Mouse (Mus musculus): ENCODE data around the gene Gm20219. TPM values are rescaled to one million over a fixed set of nuclear protein-coding genes. Genes with fewer than 3 reads are reported as not detected.

Gm20219 gene
- polyA plus RNA-seq, 1 experiment from 2014 or later, result 2.2 TPM

- DNase-seq (ENCODE audit: low spot score), result no peak
These were observed 5.5 kb downstream of the Gm20219 start for GRCm38 (mm10) chr17:56548605-56549105.

DNA sequence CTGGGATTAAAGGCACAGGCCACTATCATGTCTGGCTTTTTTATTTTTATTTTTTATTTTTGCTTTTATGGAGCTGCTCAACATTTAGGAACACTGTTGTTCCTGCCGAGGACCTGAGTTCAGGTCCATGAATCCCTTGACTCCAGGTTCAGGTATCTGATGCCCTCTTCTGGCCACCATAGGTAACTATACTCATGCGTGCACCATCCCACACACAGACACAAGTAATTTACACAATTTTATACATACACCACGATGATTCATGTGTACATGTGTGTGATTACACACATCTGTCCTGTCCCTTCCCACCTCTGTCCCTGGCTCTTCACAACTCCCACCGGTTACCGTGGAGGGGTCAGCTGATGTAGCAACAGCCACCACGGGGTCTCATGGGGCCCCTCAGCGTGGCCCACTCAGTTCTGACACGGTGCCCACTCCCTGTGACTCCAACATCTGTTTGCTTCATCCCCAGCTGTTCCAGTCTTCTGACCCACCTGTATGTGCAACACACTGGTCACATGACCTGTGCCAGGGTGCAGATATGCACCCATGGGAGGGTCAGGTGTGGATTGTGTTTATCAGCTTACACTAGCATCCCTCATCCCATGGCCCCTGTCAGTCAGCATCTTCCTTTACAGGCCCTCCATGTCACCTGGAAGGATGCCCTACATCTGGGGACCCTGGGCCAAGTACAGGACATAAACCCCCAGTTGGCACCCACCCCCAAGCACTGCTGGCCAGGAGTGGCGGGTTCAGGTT, 6.2 kb downstream of the Gm20219 start:
- 74% methylated on average over 9 of the region's 9 CpGs for WGBS

More at GRCm38 (mm10) chr17:56548605-56549105, 5.5 kb downstream of the Gm20219 start:
- Histone ChIP-seq H3K4me2 (ENCODE audit: low read length) (no peak overlapping the region), H3K4me1 (replicated peaks; ENCODE audit: control insufficient read depth, insufficient read depth, low read length) (no peaks in the 10 kb centered on the region), H3K27ac (ENCODE audit: low read depth) (no peak overlapping the region), H3K9ac (ENCODE audit: low read length) (no peak overlapping the region), H3K36me3 (ENCODE audit: control insufficient read depth, insufficient read depth, low read length) (no peaks in the 10 kb centered on the region), H3K4me3 (ENCODE audit: low read depth, low read length) (no peak overlapping the region), H3K9me3 (ENCODE audit: control insufficient read depth, low read length) (no peaks in the 10 kb centered on the region), H3K27me3 (replicated peaks; ENCODE audit: control insufficient read depth, insufficient read depth, low read length) (no peaks in the 10 kb centered on the region)
- no peak for ATAC-seq (replicated peaks; ENCODE audit: low FRiP score, low TSS enrichment, low read depth)
- 69% methylated on average over 4 of the region's 4 CpGs for WGBS

GRCm38 (mm10) chr17:56547116-56547845, 6.9 kb downstream of the Gm20219 start:
- no peaks in the 10 kb centered on the region for H3K4me1 ChIP-seq (replicated peaks; ENCODE audit: control insufficient read depth, insufficient read depth, low read length)
- no peak overlapping the region for H3K4me3 ChIP-seq (ENCODE audit: low read depth, low read length)
- ATAC-seq (replicated peaks; ENCODE audit: low FRiP score, low TSS enrichment, low read depth) (no peak), DNase-seq (ENCODE audit: low spot score) (peak; percentile 36)
- H3K9ac ChIP-seq (ENCODE audit: low read length), result no peak overlapping the region
- H3K9me3 ChIP-seq (ENCODE audit: control insufficient read depth, low read length), result no peaks in the 10 kb centered on the region
- no peaks in the 10 kb centered on the region for H3K36me3 ChIP-seq (ENCODE audit: control insufficient read depth, insufficient read depth, low read length)
- H3K4me2 ChIP-seq (ENCODE audit: low read length), result no peak overlapping the region
- H3K27ac ChIP-seq (ENCODE audit: low read depth), result no peak overlapping the region
- H3K27me3 ChIP-seq (replicated peaks; ENCODE audit: control insufficient read depth, insufficient read depth, low read length), result no peaks in the 10 kb centered on the region
- 66% methylated on average over 17 of the region's 17 CpGs for WGBS

More for the DNA sequence above, 6.2 kb downstream of the Gm20219 start:
- no peaks in the 10 kb centered on the region for H3K4me1 ChIP-seq (replicated peaks; ENCODE audit: control insufficient read depth, insufficient read depth, low read length)
- no peak overlapping the region for H3K27ac ChIP-seq (ENCODE audit: low read depth)
- ATAC-seq (replicated peaks; ENCODE audit: low FRiP score, low TSS enrichment, low read depth) (no peak), DNase-seq (ENCODE audit: low spot score) (peak; percentile 36)
- H3K9me3 ChIP-seq (ENCODE audit: control insufficient read depth, low read length), result no peaks in the 10 kb centered on the region
- H3K9ac ChIP-seq (ENCODE audit: low read length), result no peak overlapping the region
- H3K4me3 ChIP-seq (ENCODE audit: low read depth, low read length), result no peak overlapping the region
- no peaks in the 10 kb centered on the region for H3K27me3 ChIP-seq (replicated peaks; ENCODE audit: control insufficient read depth, insufficient read depth, low read length)
- H3K4me2 ChIP-seq (ENCODE audit: low read length), result no peak overlapping the region
- H3K36me3 ChIP-seq (ENCODE audit: control insufficient read depth, insufficient read depth, low read length), result no peaks in the 10 kb centered on the region

DNA sequence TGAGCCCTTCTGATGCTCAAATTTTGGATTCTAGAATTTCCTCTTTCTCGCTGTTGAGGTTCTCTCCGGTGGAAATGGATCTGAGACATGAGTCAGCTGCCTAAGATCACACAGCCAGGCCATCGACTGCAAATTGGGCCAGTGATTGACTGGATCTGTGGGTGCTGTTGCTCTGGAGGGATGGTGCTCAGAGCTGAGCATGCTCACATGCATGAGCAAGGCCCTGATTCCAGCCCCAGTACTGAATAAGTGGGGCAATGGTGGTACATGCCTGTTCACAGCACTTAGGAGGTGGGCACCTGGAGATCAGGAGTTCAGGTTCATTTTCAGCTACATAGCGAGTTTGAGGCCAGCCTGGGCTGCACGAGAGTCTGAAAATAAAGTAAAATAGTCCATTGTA, 7.6 kb downstream of the Gm20219 start:
- ATAC-seq (replicated peaks; ENCODE audit: low FRiP score, low TSS enrichment, low read depth), result no peak
- no peak overlapping the region for H3K9ac ChIP-seq (ENCODE audit: low read length)
- no peak overlapping the region for H3K27ac ChIP-seq (ENCODE audit: low read depth)
- no peaks in the 10 kb centered on the region for H3K36me3 ChIP-seq (ENCODE audit: control insufficient read depth, insufficient read depth, low read length)
- H3K27me3 ChIP-seq (replicated peaks; ENCODE audit: control insufficient read depth, insufficient read depth, low read length), result no peaks in the 10 kb centered on the region
- 82% methylated on average over 5 of the region's 5 CpGs for WGBS
- H3K4me1 ChIP-seq (replicated peaks; ENCODE audit: control insufficient read depth, insufficient read depth, low read length), result no peaks in the 10 kb centered on the region
- H3K9me3 ChIP-seq (ENCODE audit: control insufficient read depth, low read length), result no peaks in the 10 kb centered on the region
- no peak overlapping the region for H3K4me2 ChIP-seq (ENCODE audit: low read length)
- no peak overlapping the region for H3K4me3 ChIP-seq (ENCODE audit: low read depth, low read length)
- peak; percentile 10 for DNase-seq (ENCODE audit: low spot score)

GRCm38 (mm10) chr17:56545945-56546344, 8.2 kb downstream of the Gm20219 start:
- WGBS, result 59% methylated on average over 1 of the region's 1 CpGs
- Histone ChIP-seq H3K9me3 (ENCODE audit: control insufficient read depth, low read length) (no peaks in the 10 kb centered on the region), H3K9ac (ENCODE audit: low read length) (no peak overlapping the region), H3K4me1 (replicated peaks; ENCODE audit: control insufficient read depth, insufficient read depth, low read length) (no peaks in the 10 kb centered on the region), H3K27me3 (replicated peaks; ENCODE audit: control insufficient read depth, insufficient read depth, low read length) (no peaks in the 10 kb centered on the region), H3K4me2 (ENCODE audit: low read length) (no peak overlapping the region), H3K4me3 (ENCODE audit: low read depth, low read length) (no peak overlapping the region), H3K27ac (ENCODE audit: low read depth) (no peak overlapping the region), H3K36me3 (ENCODE audit: control insufficient read depth, insufficient read depth, low read length) (no peaks in the 10 kb centered on the region)
- ATAC-seq (replicated peaks; ENCODE audit: low FRiP score, low TSS enrichment, low read depth) (no peak), DNase-seq (ENCODE audit: low spot score) (peak; percentile 21)

DNA sequence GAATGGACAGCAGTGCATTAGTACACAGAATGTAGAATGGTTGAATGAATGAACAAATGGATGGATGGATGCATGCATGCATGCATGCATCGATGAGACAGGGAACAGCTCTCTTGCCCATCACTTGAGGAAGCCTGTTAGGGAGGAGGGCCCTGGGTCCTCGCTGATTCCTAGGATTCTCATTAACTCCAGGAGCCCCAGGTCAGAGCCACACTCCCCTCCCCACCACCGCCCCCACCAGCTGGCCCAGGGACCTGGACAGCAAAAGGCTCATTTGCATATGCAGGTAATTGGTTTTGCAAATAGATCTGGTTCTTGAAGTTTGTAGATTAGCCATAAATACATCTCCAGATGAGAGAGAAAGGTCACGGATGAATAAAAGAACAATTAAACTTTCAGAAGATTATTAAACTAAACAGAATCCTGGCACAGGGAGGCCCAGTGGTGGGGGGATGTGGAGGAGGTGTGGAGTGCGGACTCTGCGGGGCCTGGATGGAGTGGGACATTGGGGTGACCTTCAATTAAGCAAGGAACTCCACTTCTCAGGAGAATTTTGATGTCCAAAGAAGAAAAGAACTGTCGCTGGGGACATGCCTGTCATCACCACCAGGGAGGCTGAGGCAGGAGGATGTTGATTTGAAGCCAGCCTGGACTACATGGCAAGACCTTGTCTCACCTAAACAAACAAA, 9.3 kb downstream of the Gm20219 start:
- peak; percentile 45 for DNase-seq (ENCODE audit: low spot score)
- ATAC-seq (replicated peaks; ENCODE audit: low FRiP score, low TSS enrichment, low read depth), result no peak
- Histone ChIP-seq H3K4me2 (ENCODE audit: low read length) (no peak overlapping the region), H3K9me3 (ENCODE audit: control insufficient read depth, low read length) (no peaks in the 10 kb centered on the region), H3K36me3 (ENCODE audit: control insufficient read depth, insufficient read depth, low read length) (no peaks in the 10 kb centered on the region), H3K4me1 (replicated peaks; ENCODE audit: control insufficient read depth, insufficient read depth, low read length) (no peaks in the 10 kb centered on the region), H3K4me3 (ENCODE audit: low read depth, low read length) (no peak overlapping the region), H3K27me3 (replicated peaks; ENCODE audit: control insufficient read depth, insufficient read depth, low read length) (no peaks in the 10 kb centered on the region), H3K9ac (ENCODE audit: low read length) (no peak overlapping the region), H3K27ac (ENCODE audit: low read depth) (no peak overlapping the region)
- 74% methylated on average over 7 of the region's 7 CpGs for WGBS

GRCm38 (mm10) chr17:56543684-56544224, 10.4 kb downstream of the Gm20219 start:
- peak; percentile 27 for DNase-seq (ENCODE audit: low spot score)
- WGBS, result 69% methylated on average over 3 of the region's 3 CpGs

DNA sequence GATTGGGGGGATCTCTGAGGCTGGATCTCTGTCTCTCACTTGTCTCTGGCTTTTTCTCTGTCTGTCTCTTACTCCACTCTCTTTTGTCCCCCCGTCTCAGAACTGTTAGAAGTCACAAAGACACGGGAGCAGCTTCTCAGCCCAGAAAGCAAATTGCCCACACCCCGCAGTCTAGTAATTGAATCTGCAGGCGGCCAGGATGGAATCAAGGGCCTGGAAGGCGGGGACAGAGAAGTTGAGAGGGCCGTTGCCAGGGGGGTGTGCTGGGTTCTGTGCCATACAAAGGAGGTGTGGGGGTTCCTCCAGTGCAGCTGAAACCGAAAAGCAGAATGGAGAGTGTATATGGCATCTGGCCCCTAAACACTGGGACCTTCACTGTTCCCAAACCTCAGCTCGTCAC, 11.5 kb downstream of the Gm20219 start:
- Histone ChIP-seq H3K9me3 (ENCODE audit: control insufficient read depth, low read length) (no peaks in the 10 kb centered on the region), H3K36me3 (ENCODE audit: control insufficient read depth, insufficient read depth, low read length) (no peaks in the 10 kb centered on the region), H3K9ac (ENCODE audit: low read length) (no peak overlapping the region), H3K27ac (ENCODE audit: low read depth) (no peak overlapping the region), H3K4me2 (ENCODE audit: low read length) (no peak overlapping the region), H3K4me1 (replicated peaks; ENCODE audit: control insufficient read depth, insufficient read depth, low read length) (no peaks in the 10 kb centered on the region), H3K27me3 (replicated peaks; ENCODE audit: control insufficient read depth, insufficient read depth, low read length) (no peaks in the 10 kb centered on the region), H3K4me3 (ENCODE audit: low read depth, low read length) (no peak overlapping the region)
- ATAC-seq (replicated peaks; ENCODE audit: low FRiP score, low TSS enrichment, low read depth), result no peak
- 57% methylated on average over 8 of the region's 8 CpGs for WGBS
- peak; percentile 24 for DNase-seq (ENCODE audit: low spot score)

More at GRCm38 (mm10) chr17:56543684-56544224, 10.4 kb downstream of the Gm20219 start:
- no peak overlapping the region for H3K9ac ChIP-seq (ENCODE audit: low read length)
- no peaks in the 10 kb centered on the region for H3K9me3 ChIP-seq (ENCODE audit: control insufficient read depth, low read length)
- ATAC-seq (replicated peaks; ENCODE audit: low FRiP score, low TSS enrichment, low read depth), result no peak
- H3K27ac ChIP-seq (ENCODE audit: low read depth), result no peak overlapping the region
- no peak overlapping the region for H3K4me2 ChIP-seq (ENCODE audit: low read length)
- no peak overlapping the region for H3K4me3 ChIP-seq (ENCODE audit: low read depth, low read length)
- no peaks in the 10 kb centered on the region for H3K4me1 ChIP-seq (replicated peaks; ENCODE audit: control insufficient read depth, insufficient read depth, low read length)
- no peaks in the 10 kb centered on the region for H3K27me3 ChIP-seq (replicated peaks; ENCODE audit: control insufficient read depth, insufficient read depth, low read length)
- H3K36me3 ChIP-seq (ENCODE audit: control insufficient read depth, insufficient read depth, low read length), result no peaks in the 10 kb centered on the region
